Mouse (Mus musculus): ENCODE measurements at regions not wholly inside any gene's neighbourhood (a gene's known extent, or its start where the extent isn't known, plus 50 kb on each side); places are given as distances from the start of the nearest gene placed in this dataset.

- no peak for TF ChIP-seq CTCF (IDR thresholded peaks at IDR 0.05; ENCODE audit: extremely low read depth, insufficient read depth, low read length)
- TF ChIP-seq POLR2A (IDR thresholded peaks at IDR 0.05; ENCODE audit: extremely low read depth, insufficient read depth, low read length): no peak
These were observed 593.5 kb upstream of the Nova1 start for GRCm38 (mm10) chr12:47412251-47412650.
